Mouse (Mus musculus): ENCODE measurements at regions not wholly inside any gene's neighbourhood (a gene's known extent, or its start where the extent isn't known, plus 50 kb on each side); places are given as distances from the start of the nearest gene placed in this dataset.

DNA sequence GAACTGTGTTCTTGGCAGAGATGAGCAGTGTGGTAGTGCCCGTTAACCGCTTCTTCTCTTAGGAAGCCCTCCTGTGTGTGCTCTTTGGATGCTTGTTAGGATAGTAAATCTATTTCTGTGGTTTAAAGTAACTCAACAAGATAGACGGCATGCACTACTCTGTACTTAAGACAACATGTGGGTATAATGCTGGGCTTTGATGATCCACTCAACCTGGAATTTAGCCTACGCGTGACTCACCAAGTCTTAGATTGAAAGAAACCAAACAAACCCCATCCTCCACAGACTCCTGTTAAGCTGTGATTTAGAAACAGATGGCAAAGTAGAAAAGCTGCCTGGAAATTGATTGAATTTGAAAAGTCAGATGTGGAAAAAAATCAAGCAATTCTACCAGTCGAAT, 673.5 kb downstream of the Olfm4 start:
- peak; percentile 65 for DNase-seq

- no peak for DNase-seq
Observed at GRCm38 (mm10) chr14:80682876-80683275, 699.0 kb downstream of the Olfm4 start.

DNA sequence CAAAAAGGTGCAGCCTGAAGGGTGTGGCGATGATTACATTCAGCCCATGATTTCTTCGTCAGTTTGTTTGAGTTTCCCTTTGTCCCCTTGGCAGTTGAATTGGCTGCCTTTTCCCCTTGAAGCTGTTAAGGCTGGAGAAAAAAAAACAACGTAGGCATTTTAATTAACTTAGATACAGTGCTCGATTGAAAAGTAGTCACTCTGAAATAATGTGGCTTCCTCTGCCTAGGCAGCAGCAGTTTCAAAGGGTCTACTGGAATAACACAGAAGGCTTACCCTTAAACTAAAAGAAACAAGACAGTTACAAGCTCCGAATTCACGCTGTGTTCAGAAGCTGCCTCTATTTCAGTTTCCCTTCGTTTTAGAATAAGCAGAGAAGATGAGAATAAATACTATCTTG, 699.4 kb downstream of the Olfm4 start:
- no peak for DNase-seq

DNA sequence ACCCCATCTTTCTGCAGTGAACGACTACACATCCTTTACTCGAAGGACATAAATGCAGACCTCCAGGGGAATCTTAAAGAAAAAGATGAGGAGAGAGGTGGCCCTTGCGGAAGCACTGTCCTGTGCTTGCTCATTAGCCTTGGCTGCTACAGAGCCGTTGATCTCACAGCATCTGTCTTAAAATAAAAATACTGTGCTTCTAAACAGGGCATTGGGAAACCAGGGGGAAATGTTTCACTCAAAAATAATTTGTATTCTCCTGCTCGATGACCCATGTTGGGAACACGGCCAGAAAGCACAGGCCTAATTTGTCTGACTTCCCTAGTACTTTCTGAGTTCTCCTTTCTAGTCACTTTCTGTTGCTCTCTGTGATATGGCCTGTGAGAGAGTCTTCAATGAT, 699.8 kb downstream of the Olfm4 start:
- DNase-seq, result no peak

DNA sequence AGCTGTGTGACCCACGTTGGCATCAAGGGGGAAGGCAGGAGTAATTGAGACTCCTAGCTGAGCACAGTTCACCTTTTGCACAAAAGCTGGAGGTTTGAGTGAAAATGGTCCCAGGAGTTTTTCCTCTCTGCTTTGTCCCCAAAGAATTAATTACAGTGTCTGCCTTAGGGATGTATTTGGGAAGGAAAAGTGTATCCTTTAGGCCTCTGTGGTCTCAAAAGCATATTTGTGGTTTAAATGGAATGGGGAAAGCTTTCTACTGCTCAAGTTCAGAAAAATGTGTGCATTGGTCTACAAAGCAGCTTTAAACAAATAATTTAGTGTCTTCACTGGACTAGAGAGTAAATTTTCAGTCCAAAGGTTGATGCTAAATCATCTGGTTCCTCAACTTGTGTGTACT, 706.6 kb downstream of the Olfm4 start:
- DNase-seq, result no peak

- DNase-seq, result no peak
Observed at GRCm38 (mm10) chr14:80722766-80723531, 739.1 kb downstream of the Olfm4 start.

GRCm38 (mm10) chr14:80731194-80731593, 747.3 kb downstream of the Olfm4 start:
- DNase-seq, result no peak
